Mouse (Mus musculus) urinary bladder, postnatal 25 days (tissue): ENCODE measurements around the gene Myog.

Experiments used
- DNase-seq: peaks from one replicate; pipeline ENCODE4 v3.0.0; 2022; ENCODE audit warnings: low spot score

Myog gene

DNA sequence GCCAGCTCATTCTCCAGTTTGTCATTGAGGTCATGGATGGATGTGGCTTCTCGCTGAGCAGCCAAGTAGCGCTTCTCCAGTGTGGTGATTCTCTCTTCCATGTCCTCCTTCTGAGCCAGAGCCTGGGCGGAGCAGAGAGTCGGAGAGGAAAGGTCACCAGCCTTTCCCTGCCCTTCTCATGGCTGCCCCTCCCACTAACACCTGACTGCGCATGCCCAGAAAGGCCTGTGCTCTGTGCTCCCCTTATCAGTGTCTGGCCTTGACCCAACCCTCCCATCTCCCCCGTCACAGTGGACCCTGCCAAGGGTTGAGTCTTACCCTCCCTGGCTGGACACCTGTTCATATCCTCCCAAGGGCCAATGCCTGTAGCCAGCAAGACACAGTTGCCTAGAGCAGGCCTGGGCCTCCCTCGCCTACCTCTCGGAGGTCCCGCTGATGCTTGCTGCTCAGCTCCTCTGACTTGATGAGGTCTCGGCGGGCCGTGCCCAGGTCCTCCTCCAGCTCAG is 37.1 kb downstream of the Myog start:
- no peak for DNase-seq

- DNase-seq, result peak; percentile 77
Measured at GRCm38 (mm10) chr1:134331879-134332635, 42.3 kb downstream of the Myog start.

DNA sequence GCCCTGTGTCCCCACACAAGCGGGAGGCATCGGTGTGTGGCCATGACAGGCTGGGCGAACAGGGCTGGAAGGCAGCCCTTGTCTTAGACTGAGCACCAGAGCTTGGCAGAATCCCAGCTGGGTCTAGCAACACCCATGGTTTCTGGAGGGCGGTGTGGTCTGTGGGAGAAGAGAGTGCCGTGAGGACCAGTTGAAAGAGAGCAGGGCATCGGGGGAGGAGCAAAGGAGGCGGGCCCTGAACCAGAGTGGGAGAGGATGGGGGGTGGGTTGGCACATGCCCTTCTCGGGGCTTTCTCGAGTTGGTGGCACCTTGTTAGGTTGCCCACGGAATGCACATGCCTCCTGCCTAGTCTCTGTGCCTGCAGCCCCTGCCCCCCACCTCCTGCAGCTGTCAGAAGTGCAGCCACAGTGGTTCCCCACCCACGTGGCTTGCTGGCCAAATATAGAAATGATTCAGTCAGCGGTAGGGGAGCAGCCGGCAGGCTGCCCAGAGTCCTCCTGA is 43.0 kb downstream of the Myog start, which contains the start of gene Ppfia4:
TSS of gene Ppfia4 (minus strand) at position 159 of the 502 bp plus-strand sequence.
- DNase-seq, result no peak

DNA sequence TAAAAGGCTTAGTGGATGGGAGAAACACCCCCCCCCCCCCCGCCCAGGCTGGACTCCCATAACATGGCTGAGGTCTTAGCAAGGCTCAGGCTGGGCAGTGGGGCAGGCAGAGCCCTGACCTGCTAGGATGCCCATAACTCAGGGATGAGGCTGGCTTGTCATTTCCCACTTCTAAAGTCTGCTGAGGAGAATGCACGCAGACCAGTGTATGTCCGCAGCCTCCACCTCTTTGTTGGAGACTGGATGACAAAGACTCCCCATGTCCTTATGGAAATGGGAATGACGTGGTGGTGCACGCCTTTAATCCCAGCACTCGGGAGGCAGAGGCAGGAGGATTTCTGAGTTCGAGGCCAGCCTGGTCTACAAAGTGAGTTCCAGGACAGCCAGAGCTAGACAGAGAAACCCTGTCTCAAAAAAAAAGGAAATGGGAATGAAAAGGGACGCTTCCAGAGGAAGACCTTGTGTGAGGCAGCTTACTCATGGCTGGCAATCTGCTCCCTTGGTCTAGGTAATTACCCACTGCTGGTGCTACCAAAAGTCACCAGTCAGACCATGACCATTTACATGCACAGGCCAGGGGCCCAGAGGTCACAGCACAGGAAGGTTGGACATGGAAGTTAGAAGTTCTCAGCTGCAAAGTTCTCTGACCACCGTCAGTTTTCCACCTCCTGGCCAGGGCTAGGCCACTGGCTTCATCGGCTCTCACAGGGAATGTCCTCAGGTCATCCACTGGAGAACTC is 43.8 kb downstream of the Myog start:
- no peak for DNase-seq

DNA sequence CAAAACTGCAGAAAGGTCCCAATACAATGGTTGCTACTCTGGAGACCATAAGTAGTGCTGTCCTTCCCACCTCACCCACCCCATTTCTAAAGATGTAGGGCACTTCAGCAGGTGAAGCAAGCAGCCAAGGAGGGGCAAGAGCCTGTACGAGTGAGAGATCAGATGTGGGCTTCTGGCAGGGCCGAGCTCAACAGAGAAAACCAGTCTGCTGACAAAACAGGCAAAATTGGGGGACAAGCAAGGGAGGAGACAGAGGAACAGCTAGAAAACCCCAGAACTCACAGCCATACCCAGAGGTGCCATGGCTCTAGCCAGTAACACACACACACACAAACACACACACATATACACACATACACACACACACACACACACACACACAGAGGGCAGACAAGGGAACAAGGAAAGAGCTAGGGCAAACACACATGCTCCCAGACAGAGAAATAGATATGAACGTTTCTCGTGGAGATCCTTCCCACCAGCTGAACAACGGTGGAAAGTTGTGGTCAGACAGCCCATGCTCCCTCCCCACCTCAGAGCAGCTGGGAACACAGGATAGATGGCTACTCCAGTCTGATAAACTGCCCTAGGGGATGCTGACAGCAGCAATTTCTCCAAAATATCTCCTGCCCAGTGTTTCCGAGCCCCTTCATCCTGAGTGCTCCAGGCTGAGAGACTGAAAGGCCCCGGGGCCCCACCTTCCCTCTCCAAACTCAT is 44.5 kb downstream of the Myog start:
- DNase-seq, result no peak

- no peak for DNase-seq
Measured at GRCm38 (mm10) chr1:134335211-134335923, 45.6 kb downstream of the Myog start.

DNA sequence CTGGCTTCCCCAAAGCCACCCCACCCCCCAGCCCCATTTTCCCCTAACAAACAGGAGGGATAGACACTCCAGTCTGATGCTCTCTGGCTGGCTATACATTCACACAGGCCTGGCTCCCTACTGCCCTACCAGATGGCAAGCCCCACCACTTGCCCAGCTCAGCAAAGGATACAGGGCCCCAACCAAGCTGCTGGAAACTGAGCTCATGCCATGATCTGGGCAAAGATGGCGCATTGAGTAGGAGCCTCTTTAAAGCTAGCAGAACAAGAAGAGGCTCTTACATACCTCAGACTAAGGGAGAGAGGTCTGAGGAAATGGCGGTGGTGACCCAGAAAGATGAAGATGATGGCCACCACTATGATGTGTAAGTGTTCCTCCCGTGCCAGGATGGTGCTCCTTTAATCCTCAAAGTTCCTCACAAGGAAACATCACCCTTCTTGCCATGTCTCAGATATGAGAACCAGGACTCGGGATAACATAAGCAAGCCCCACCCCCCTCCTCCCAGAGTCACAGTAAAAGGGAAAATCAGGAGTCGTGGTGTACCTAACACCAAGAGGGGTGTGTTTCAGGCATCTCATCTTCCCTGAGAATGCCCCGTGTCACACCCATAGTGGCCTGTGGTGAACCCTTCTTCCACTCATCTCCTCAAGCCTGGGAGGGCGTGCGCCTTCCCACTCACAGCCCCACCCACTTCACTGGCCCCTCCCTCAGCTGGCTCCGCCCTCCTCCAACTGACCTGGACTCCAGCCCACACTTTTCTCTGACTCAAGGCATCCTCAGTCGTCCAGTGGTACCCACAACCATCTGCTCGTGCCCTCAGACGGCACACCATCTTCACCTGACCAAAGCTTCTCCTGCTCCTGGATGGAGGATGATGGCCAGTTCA is 46.4 kb downstream of the Myog start:
- no peak for DNase-seq

DNA sequence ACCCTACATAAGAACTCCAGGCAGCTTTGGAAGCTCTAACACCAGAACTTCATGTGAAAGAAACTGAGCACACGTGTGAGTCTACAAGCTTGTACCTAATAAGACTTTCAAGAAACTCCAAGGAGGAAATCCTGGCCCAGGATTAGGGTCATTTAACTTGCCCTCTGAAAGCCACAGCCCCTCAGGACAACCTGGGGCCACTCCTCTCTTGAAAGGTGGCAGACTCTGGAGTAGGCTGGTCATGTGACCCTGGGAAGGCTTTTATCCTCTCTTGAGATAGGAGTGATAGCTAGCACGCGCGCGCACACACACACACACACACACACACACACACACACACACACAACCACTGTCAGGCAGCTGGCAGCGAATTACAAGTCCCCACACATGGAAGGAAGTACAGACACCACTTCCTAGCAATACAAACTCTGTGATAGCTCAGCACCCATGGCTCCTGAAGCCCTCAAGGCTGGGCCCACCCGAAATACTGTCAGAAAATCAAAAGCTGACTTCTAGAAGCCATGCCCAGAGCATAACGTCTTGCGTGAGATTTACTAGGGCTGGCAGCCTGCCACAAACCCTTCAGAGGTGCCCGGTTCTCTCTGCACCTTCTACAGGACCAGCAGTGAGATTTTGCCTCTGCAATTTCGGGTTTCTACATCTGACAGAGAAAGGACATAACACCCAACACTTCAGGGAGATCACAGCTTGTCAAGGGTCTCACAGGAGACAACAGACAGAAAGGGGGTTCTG is 47.3 kb downstream of the Myog start:
- DNase-seq, result no peak

DNA sequence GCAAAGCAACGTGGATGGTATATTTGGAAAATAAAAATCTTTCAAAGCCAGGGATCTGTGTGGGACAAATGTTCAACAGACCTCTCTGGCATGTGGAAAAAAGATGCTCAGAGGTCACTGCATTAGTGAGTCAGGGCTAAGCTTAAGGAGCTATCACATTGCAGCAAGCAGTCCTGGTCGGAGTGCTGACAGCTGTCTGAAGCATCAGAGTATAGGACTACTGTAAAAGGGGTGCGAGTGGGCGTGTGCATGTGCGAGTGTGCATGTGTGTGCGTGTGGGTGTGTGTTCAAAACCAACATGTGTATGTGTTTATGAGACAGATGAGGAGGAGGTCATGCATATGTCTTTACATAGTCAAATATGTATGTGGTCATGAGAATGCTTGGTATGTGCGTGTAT is 49.4 kb downstream of the Myog start:
- no peak for DNase-seq

DNA sequence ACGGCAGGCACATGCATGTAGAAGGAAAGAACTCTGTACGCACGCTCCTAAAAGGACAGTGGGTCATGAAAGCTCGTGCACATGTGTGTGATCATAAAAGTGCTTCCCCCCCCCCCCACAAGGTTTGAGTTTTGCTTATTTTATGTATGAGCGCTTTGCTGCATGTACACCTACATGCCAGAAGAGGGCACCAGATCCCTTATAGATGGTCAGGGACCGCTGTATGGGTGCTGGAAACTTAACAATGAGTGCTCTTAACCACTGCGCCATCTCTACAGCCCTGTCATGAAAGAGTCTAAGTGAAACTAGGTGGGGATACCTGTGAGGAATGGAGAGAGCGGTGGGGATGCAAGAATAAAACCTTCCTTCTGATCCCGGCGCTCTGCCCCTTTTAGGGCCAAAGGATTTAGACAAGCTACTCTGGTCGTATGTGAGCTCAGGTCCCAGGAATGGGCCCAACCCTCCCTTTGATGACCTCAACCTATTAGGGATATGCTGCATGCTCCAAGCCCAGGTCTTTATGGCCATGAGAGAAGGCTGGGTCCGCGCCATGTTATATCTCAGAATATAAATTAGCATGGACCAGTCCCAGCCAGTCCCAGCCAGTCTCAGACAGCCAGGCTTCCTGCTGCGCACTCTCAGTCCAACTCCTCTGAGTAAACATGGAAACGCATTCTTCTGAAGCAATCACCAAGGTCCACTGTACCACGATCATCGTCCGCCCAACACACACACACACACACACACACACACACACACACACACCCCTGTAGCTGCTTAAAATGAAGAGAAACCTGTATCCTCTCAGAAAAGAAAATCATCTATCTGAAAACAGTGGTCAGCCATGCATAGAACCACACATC is 50.2 kb downstream of the Myog start:
- DNase-seq, result no peak

- DNase-seq, result no peak
Measured at GRCm38 (mm10) chr1:134341641-134342277, 52.0 kb downstream of the Myog start.
